Mouse (Mus musculus): Measurements from ENCODE around the gene Olfr381. TPM values are rescaled to one million over a fixed set of nuclear protein-coding genes. Genes with fewer than 3 reads are reported as not detected.
"Not testable (repeated sequence)": the region's sequence is repeated elsewhere in the genome, so short reads cannot be mapped to it uniquely, and the experiment has no call there.

The Olfr381 gene
- polyA plus RNA-seq (2015; fragmentation: Nextera tagmentation; extraction: Ambion mirVana): not detected in 2 replicates

DNA sequence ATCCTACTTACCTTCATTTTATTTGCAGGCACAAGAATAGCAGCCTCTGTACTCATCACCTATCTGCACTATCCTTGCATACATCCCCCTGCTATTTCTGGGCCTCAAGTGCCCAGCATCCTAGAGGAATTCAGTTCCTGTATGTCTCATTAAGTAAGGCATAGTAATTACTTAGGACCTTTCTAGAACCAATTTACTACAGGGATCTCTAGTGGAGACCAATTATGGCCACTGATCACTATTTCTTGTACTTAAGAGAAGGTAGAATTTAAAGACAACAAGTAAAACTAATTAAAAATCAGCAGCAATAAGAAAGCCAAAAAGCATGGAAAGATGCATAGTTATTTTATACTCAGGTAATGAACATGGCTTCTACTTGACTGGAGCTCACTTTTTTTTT, at the start of gene Olfr381:
Olfr381 (minus strand) TSS at position 101 of the 400 bp plus-strand sequence.
- Histone ChIP-seq H3K4me2 (ENCODE audit: low read length) (no peak within 1 kb of the TSS), H3K27me3 (ENCODE audit: control insufficient read depth, insufficient read depth, low read depth, low read length) (no peaks in the 10 kb centered on the region), H3K4me3 (ENCODE audit: low read depth, low read length) (no peak within 1 kb of the TSS), H3K4me1 (ENCODE audit: control insufficient read depth, insufficient read depth, low read length) (no peaks in the 10 kb centered on the region), H3K27ac (ENCODE audit: low read length) (no peak within 1 kb of the TSS), H3K36me3 (ENCODE audit: control insufficient read depth, insufficient read depth, low read length) (no peaks in the 10 kb centered on the region), H3K9me3 (replicated peaks; ENCODE audit: control insufficient read depth, low read length, poor library complexity, severe bottlenecking) (no peaks in the 10 kb centered on the region), H3K9ac (ENCODE audit: low read depth, low read length) (no peak within 1 kb of the TSS)
- ATAC-seq: no peak

DNA sequence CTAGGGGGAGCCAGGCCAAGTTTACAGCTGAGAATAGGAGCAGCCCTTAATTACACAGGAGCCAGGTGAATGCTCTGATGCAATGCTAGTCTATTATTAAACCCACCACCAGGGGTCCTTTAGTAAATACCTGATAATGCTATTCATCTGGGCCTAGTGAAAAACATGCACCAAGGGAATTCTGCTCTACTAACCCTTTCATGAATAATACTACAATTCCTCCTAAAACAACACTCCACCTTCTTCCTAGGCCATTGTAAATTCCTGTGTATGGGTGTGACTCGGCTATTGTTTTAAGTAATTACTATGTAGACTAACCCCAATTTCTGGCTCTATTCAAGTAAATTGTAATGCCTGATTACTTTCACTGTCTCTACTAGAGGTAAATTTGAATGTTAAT, 37.6 kb upstream of the Olfr381 start:
- H3K27me3 ChIP-seq (ENCODE audit: control insufficient read depth, insufficient read depth, low read depth, low read length); H3K27ac ChIP-seq (ENCODE audit: low read length): not testable (repeated sequence)
- WGBS: 76% methylated on average over 1 of the region's 1 CpGs

DNA sequence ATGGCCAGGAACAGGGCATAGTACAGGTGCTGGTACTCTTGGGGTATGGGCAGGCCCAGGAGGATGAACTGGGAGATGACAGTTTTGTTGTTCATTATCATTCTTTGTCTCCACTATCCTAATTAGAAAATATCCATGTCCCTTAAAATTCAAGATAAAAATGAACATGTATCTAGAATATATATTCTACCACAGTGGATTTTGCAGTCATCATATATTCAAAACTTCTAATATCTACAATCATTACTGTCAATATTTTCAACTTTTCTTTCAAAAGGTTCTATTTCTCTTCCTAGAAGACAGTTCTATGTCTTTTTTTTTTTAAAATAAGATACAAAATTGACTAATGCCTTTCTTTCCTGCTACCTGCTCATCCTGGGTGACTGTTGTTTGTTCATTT, 25.7 kb upstream of the Olfr381 start, which contains the start of gene Olfr382:
Olfr382 (minus strand) TSS at position 101 of the 400 bp plus-strand sequence.
- Histone ChIP-seq H3K9me3 (replicated peaks; ENCODE audit: control insufficient read depth, low read length, poor library complexity, severe bottlenecking) (peaks cover 13% of the 10 kb centered on the region; the same call in 1 of the 2 replicates), H3K4me3 (ENCODE audit: low read depth, low read length) (no peak within 1 kb of the TSS), H3K27ac (ENCODE audit: low read length) (no peak within 1 kb of the TSS), H3K4me1 (ENCODE audit: control insufficient read depth, insufficient read depth, low read length) (no peaks in the 10 kb centered on the region), H3K4me2 (ENCODE audit: low read length) (no peak within 1 kb of the TSS), H3K9ac (ENCODE audit: low read depth, low read length) (no peak within 1 kb of the TSS), H3K27me3 (ENCODE audit: control insufficient read depth, insufficient read depth, low read depth, low read length) (no peaks in the 10 kb centered on the region), H3K36me3 (ENCODE audit: control insufficient read depth, insufficient read depth, low read length) (no peaks in the 10 kb centered on the region)
- ATAC-seq: no peak

More for the DNA sequence above, 37.6 kb upstream of the Olfr381 start:
- H3K4me2 ChIP-seq (ENCODE audit: low read length); H3K4me3 ChIP-seq (ENCODE audit: low read depth, low read length); H3K4me1 ChIP-seq (ENCODE audit: control insufficient read depth, insufficient read depth, low read length); H3K9me3 ChIP-seq (replicated peaks; ENCODE audit: control insufficient read depth, low read length, poor library complexity, severe bottlenecking); H3K36me3 ChIP-seq (ENCODE audit: control insufficient read depth, insufficient read depth, low read length); H3K9ac ChIP-seq (ENCODE audit: low read depth, low read length); ATAC-seq: not testable (repeated sequence)

DNA sequence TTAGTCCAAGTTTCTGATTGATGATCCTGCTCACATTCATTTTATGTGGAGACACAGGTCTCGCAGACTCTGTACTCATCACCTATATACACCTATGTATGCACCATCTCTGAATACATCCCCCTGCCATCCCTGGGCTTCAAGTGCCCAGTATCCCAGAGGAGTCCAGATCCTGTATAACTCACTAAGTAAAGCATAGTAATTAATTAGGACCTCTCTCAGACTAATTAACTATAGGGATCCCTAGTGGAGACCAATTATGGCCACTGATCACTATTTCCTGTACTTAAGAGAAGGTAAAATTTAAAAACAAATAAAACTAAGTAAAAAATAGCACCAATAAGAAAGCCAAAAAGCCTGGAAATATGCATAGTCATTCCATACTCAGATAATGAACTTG, 34.0 kb downstream of the Olfr381 start, which contains the start of gene Olfr380:
Olfr380 (minus strand) TSS at position 101 of the 400 bp plus-strand sequence.
- Histone ChIP-seq H3K4me2 (ENCODE audit: low read length) (no peak within 1 kb of the TSS), H3K36me3 (ENCODE audit: control insufficient read depth, insufficient read depth, low read length) (no peaks in the 10 kb centered on the region), H3K9ac (ENCODE audit: low read depth, low read length) (no peak within 1 kb of the TSS), H3K4me1 (ENCODE audit: control insufficient read depth, insufficient read depth, low read length) (no peaks in the 10 kb centered on the region), H3K9me3 (replicated peaks; ENCODE audit: control insufficient read depth, low read length, poor library complexity, severe bottlenecking) (no peaks in the 10 kb centered on the region), H3K4me3 (ENCODE audit: low read depth, low read length) (no peak within 1 kb of the TSS), H3K27ac (ENCODE audit: low read length) (no peak within 1 kb of the TSS), H3K27me3 (ENCODE audit: control insufficient read depth, insufficient read depth, low read depth, low read length) (no peaks in the 10 kb centered on the region)
- 82% methylated on average over 1 of the region's 1 CpGs for WGBS
- ATAC-seq: no peak

Other genes starting within 250 kb of the Olfr381 start
- gene Trpv3, start 224.2 kb downstream of the Olfr381 start, polyA plus RNA-seq (2015; fragmentation: Nextera tagmentation; extraction: Ambion mirVana): 0.19 and 0.31 TPM in 2 replicates
- 0.67 and 1.8 TPM in 2 replicates for gene Aspa, start 162.0 kb downstream of the Olfr381 start, polyA plus RNA-seq (2015; fragmentation: Nextera tagmentation; extraction: Ambion mirVana)
- not detected in 2 replicates for gene Gm49340, start 161.9 kb downstream of the Olfr381 start, polyA plus RNA-seq (2015; fragmentation: Nextera tagmentation; extraction: Ambion mirVana)
- gene Spata22, start 161.9 kb downstream of the Olfr381 start, polyA plus RNA-seq (2015; fragmentation: Nextera tagmentation; extraction: Ambion mirVana): 0.29 TPM in 1 of 2 replicates, not detected in the other
- not detected in 2 replicates for gene Olfr20, start 140.8 kb downstream of the Olfr381 start, polyA plus RNA-seq (2015; fragmentation: Nextera tagmentation; extraction: Ambion mirVana)
- gene Olfr376, start 120.4 kb downstream of the Olfr381 start, polyA plus RNA-seq (2015; fragmentation: Nextera tagmentation; extraction: Ambion mirVana): not detected in 2 replicates
- gene Olfr1, start 92.0 kb downstream of the Olfr381 start, polyA plus RNA-seq (2015; fragmentation: Nextera tagmentation; extraction: Ambion mirVana): not detected in 2 replicates
- not detected in 2 replicates for gene Olfr378, start 63.1 kb downstream of the Olfr381 start, polyA plus RNA-seq (2015; fragmentation: Nextera tagmentation; extraction: Ambion mirVana)
- gene Olfr380, start 34.1 kb downstream of the Olfr381 start, polyA plus RNA-seq (2015; fragmentation: Nextera tagmentation; extraction: Ambion mirVana): not detected in 2 replicates
- gene Olfr382, start 25.6 kb upstream of the Olfr381 start, polyA plus RNA-seq (2015; fragmentation: Nextera tagmentation; extraction: Ambion mirVana): not detected in 2 replicates
- not detected in 2 replicates for gene Olfr385, start 101.4 kb upstream of the Olfr381 start, polyA plus RNA-seq (2015; fragmentation: Nextera tagmentation; extraction: Ambion mirVana)
- gene Olfr384, start 107.0 kb upstream of the Olfr381 start, polyA plus RNA-seq (2015; fragmentation: Nextera tagmentation; extraction: Ambion mirVana): not detected in 2 replicates
- gene Zfp735, start 197.2 kb upstream of the Olfr381 start, polyA plus RNA-seq (2015; fragmentation: Nextera tagmentation; extraction: Ambion mirVana): not detected in 2 replicates